Mouse (Mus musculus): ENCODE measurements at regions not wholly inside any gene's neighbourhood (a gene's known extent, or its start where the extent isn't known, plus 50 kb on each side); places are given as distances from the start of the nearest gene placed in this dataset.

DNA sequence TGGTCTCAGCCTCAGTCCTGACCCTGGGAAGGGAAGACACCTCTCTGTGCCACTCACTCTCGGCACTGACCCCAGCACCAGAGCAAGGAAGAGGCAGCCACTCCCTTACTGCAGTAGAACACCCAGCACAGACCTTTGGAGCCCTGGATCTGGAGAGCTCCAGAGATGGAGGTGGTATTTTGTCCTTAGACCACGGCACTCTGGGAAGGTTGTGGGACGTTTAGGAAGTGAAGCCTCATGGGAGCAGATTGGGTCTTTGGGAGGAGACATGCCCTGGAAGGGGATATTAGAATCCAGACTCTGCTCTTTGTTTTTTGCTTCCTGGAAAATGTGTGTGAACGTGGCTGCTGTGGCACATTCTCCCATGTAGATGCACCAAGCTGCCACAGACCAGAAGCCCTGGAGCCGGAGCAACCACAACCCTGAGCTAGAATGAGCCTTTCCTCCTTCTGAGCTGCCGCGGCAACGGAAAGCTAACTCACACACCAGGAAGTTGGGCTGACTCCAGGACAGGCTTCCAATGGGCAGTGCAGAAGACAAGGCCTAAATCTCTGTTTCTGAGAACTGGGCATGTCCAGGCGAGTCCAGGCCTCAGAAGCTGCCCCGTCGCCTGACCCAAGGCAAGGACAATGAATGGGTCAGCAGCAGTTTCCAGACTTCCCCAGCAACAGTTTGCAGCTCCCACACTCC, 356.9 kb upstream of the Kcnab2 start:
- H3K4me3 ChIP-seq (ENCODE audit: low read depth, low read length): no peak overlapping the region
- 72% methylated on average over 11 of the region's 11 CpGs for WGBS

DNA sequence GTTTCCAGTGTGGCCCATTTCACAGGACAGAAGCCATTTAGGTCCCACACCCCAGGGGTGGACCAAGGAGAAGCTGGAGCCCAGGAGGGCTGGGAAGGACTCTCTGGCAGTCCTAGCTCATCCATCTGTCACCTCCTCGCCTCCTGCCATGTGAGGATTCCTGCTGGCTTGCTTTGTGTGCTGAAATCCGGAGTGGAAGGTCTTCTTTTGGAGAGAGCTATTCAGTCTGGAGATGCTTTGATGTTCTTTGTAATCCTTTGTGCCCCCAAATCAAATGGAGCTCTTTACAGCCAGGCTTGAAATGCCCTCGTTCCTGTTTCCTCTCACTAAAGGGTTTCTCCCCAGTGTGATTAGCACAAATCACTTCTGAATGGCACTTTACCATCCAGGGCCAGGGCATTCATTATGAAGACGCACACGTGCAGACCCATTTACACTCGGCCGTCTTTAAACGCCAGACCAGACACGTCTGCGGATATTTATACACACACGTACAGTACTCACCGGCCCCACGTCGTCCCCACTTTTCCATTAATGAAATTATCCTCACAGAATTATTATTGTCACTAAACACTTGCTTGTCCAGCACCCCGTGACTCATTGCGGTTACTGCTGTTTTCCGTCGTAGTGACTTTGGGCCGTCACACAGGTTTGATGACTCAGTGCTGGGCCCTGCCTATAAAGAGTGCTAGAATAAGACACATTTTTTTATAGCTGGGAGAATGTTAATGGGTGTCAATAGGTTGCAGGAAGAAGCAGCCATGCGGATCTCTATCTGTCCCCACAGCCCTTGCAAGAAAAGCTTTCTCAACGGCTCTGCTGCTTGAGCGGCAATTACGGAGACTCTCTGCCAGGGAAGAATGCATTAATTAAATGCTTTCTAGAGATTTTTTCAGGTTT, 356.0 kb upstream of the Kcnab2 start:
- H3K9ac ChIP-seq (ENCODE audit: low read depth, low read length): no peak overlapping the region
- no peaks in the 10 kb centered on the region for H3K4me1 ChIP-seq (replicated peaks; ENCODE audit: control insufficient read depth, insufficient read depth, low read length)
- DNase-seq (ENCODE audit: low spot score) (no peak), ATAC-seq (replicated peaks; ENCODE audit: low FRiP score) (no peak)
- no peaks in the 10 kb centered on the region for H3K36me3 ChIP-seq (ENCODE audit: control insufficient read depth, insufficient read depth, low read length)
- H3K9me3 ChIP-seq (ENCODE audit: control insufficient read depth, low read length): peaks cover 10% of the 10 kb centered on the region
- WGBS: 71% methylated on average over 23 of the region's 23 CpGs
- no peak overlapping the region for H3K27ac ChIP-seq (ENCODE audit: low read depth, low read length)
- no peaks in the 10 kb centered on the region for H3K27me3 ChIP-seq (replicated peaks; ENCODE audit: control insufficient read depth, insufficient read depth, low read length)
- no peak overlapping the region for H3K4me3 ChIP-seq (ENCODE audit: low read depth, low read length)
- no peak overlapping the region for H3K4me2 ChIP-seq

More for the DNA sequence above, 356.9 kb upstream of the Kcnab2 start:
- Histone ChIP-seq H3K4me1 (replicated peaks; ENCODE audit: control insufficient read depth, insufficient read depth, low read length) (no peaks in the 10 kb centered on the region), H3K27me3 (replicated peaks; ENCODE audit: control insufficient read depth, insufficient read depth, low read length) (no peaks in the 10 kb centered on the region), H3K4me2 (no peak overlapping the region), H3K9me3 (ENCODE audit: control insufficient read depth, low read length) (peaks cover 10% of the 10 kb centered on the region), H3K27ac (ENCODE audit: low read depth, low read length) (no peak overlapping the region), H3K36me3 (ENCODE audit: control insufficient read depth, insufficient read depth, low read length) (no peaks in the 10 kb centered on the region), H3K9ac (ENCODE audit: low read depth, low read length) (no peak overlapping the region)
- ATAC-seq (replicated peaks; ENCODE audit: low FRiP score): no peak
- DNase-seq (ENCODE audit: low spot score): no peak

DNA sequence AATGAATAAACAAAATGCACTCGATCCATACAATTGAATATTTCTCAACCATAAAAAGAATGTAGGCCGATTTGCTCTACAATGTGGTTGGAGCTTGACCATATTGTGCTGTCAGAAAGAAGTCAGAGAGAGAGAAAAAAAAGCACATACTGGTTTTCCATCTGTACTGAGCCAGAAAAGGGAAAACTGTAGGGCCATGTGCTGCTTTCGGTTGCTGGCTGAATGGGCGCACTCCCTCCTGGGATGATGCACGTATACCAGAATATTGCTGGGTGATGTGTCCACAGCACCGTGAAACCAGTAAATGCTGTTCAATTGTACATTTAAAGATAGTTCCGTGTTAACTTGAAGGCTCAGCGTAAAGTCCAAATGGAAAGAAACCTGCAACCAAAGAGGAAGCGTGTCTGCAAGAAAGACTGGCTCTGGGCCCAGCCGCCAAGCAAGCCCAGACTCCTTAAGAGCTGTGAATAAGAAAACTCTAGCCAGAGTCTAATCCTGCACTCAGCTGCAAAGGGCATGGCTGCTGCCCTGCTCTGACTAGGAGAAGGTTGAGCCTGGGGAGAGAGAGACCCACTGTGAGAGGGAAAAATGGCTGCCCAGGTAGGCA, 355.2 kb upstream of the Kcnab2 start:
- WGBS: 87% methylated on average over 10 of the region's 10 CpGs
- H3K4me3 ChIP-seq (ENCODE audit: low read depth, low read length): no peak overlapping the region
- H3K9me3 ChIP-seq (ENCODE audit: control insufficient read depth, low read length): peaks cover 17% of the 10 kb centered on the region
- H3K27ac ChIP-seq (ENCODE audit: low read depth, low read length): no peak overlapping the region
- H3K9ac ChIP-seq (ENCODE audit: low read depth, low read length): no peak overlapping the region
- H3K4me1 ChIP-seq (replicated peaks; ENCODE audit: control insufficient read depth, insufficient read depth, low read length): no peaks in the 10 kb centered on the region
- DNase-seq (ENCODE audit: low spot score) (no peak), ATAC-seq (replicated peaks; ENCODE audit: low FRiP score) (no peak)
- H3K36me3 ChIP-seq (ENCODE audit: control insufficient read depth, insufficient read depth, low read length): no peaks in the 10 kb centered on the region
- no peak overlapping the region for H3K4me2 ChIP-seq
- H3K27me3 ChIP-seq (replicated peaks; ENCODE audit: control insufficient read depth, insufficient read depth, low read length): no peaks in the 10 kb centered on the region

DNA sequence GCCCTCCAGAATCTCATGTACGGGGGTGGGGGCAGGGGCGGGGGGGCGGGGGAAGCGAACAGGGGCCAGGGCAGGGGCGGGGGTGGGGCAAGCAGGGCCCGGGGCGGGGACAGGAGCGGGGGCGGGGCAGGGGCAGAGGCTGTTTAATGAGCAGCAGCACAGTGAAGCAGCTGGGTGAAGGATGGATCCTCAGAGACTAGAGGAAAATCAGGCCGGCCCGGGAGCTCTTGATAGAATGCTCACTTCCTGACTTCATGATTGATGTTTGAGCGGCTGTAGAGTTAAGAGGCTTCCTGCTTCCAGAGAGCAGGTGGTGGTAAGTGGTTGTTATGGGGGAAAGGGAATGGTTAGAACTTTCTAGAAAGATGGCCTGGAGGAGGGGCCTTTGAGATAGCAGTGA, 347.5 kb upstream of the Kcnab2 start:
- H3K9ac ChIP-seq (ENCODE audit: low read depth, low read length): no peak overlapping the region
- H3K27me3 ChIP-seq (replicated peaks; ENCODE audit: control insufficient read depth, insufficient read depth, low read length): no peaks in the 10 kb centered on the region
- no peak for DNase-seq (ENCODE audit: low spot score)
- peaks cover 9% of the 10 kb centered on the region for H3K9me3 ChIP-seq (ENCODE audit: control insufficient read depth, low read length)
- H3K4me2 ChIP-seq: no peak overlapping the region
- WGBS: 20% methylated on average over 10 of the region's 12 CpGs
- no peak overlapping the region for H3K27ac ChIP-seq (ENCODE audit: low read depth, low read length)
- H3K4me3 ChIP-seq (ENCODE audit: low read depth, low read length): no peak overlapping the region
- H3K36me3 ChIP-seq (ENCODE audit: control insufficient read depth, insufficient read depth, low read length): no peaks in the 10 kb centered on the region
- ATAC-seq (replicated peaks; ENCODE audit: low FRiP score): no peak
- no peaks in the 10 kb centered on the region for H3K4me1 ChIP-seq (replicated peaks; ENCODE audit: control insufficient read depth, insufficient read depth, low read length)

DNA sequence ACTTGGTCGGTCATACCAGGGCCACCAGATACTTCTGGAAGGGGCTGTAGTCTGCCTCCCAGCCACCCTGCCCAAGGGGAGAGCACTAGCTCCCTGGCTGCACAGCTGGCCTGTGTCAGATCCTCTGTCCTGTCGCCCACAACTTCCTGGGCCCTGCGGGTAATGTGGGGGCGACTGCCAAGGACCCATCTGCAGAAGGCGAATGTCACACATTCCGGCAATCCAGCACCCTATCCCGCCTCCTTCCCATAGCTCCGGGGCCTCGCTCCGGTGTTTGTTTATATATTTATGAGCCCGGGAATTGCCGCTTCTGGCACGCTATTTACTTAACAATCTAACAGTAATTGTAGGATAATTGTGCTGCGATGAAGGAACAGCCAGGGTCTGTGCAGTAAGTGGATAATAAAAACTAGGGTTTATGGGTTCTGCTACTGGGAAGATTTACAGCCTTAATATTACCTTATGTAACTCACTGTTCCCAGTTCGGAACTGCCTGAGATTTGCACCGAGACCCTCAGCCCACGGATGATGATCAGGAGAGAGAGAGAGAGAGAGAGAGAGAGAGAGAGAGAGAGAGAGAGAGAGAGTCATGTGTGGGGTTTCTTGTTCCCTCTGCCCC, 338.6 kb upstream of the Kcnab2 start:
- H3K36me3 ChIP-seq (ENCODE audit: control insufficient read depth, insufficient read depth, low read length): no peaks in the 10 kb centered on the region
- no peaks in the 10 kb centered on the region for H3K4me1 ChIP-seq (replicated peaks; ENCODE audit: control insufficient read depth, insufficient read depth, low read length)
- 74% methylated on average over 17 of the region's 17 CpGs for WGBS
- H3K27me3 ChIP-seq (replicated peaks; ENCODE audit: control insufficient read depth, insufficient read depth, low read length): no peaks in the 10 kb centered on the region
- no peak overlapping the region for H3K27ac ChIP-seq (ENCODE audit: low read depth, low read length)
- ATAC-seq (replicated peaks; ENCODE audit: low FRiP score) (no peak), DNase-seq (ENCODE audit: low spot score) (no peak)
- H3K9me3 ChIP-seq (ENCODE audit: control insufficient read depth, low read length): no peaks in the 10 kb centered on the region
- H3K4me2 ChIP-seq: no peak overlapping the region
- no peak overlapping the region for H3K4me3 ChIP-seq (ENCODE audit: low read depth, low read length)
- H3K9ac ChIP-seq (ENCODE audit: low read depth, low read length): no peak overlapping the region

DNA sequence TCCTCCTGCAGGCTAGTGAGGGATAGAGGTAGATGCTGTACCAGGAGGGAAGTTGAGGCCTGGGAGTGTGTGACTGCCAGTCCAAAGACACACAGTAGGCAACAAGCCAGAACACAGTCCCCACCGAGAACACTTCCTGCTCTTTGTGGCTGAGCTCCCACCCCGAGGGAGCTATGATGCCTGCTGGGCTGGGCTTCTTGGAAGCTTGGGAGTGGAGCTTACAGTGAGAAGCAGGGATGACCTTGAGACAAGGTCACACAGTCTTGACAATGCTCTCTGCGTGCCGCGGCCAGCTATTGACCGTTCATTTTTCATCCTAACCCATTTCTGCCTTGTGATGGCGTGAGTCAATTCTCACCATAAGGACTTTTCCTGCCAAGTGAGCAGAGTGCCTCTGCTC, 328.9 kb upstream of the Kcnab2 start:
- Histone ChIP-seq H3K36me3 (ENCODE audit: control insufficient read depth, insufficient read depth, low read length) (no peaks in the 10 kb centered on the region), H3K9ac (ENCODE audit: low read depth, low read length) (no peak overlapping the region), H3K27me3 (replicated peaks; ENCODE audit: control insufficient read depth, insufficient read depth, low read length) (no peaks in the 10 kb centered on the region), H3K4me1 (replicated peaks; ENCODE audit: control insufficient read depth, insufficient read depth, low read length) (no peaks in the 10 kb centered on the region), H3K9me3 (ENCODE audit: control insufficient read depth, low read length) (no peaks in the 10 kb centered on the region; the same call in 1 of the 2 replicates), H3K27ac (ENCODE audit: low read depth, low read length) (no peak overlapping the region), H3K4me3 (ENCODE audit: low read depth, low read length) (no peak overlapping the region), H3K4me2 (no peak overlapping the region)
- ATAC-seq (replicated peaks; ENCODE audit: low FRiP score) (no peak), DNase-seq (ENCODE audit: low spot score) (no peak)
- 81% methylated on average over 7 of the region's 7 CpGs for WGBS

DNA sequence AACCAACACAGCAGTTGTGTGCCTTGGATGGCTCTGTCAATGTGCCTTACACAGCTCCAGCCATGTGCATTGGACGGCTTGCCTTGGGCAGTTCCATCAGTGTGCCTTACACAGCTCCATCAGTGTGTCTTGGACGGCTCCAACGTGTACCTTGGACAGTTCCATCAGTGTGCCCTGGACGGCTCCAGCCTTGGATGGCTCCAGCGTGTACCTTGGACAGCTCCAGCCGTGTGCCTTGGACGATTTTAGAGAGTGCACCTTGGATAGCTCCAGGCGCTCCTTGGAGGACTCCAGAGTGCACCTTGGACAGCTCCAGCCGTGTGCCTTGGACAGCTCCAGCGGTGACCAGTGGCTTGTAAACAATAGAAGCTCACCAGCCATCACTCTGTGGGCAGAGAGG, 321.7 kb upstream of the Kcnab2 start:
- no peak overlapping the region for H3K4me2 ChIP-seq
- no peaks in the 10 kb centered on the region for H3K36me3 ChIP-seq (ENCODE audit: control insufficient read depth, insufficient read depth, low read length)
- no peaks in the 10 kb centered on the region; the same call in 1 of the 2 replicates for H3K9me3 ChIP-seq (ENCODE audit: control insufficient read depth, low read length)
- H3K4me1 ChIP-seq (replicated peaks; ENCODE audit: control insufficient read depth, insufficient read depth, low read length): no peaks in the 10 kb centered on the region
- H3K9ac ChIP-seq (ENCODE audit: low read depth, low read length): no peak overlapping the region
- ATAC-seq (replicated peaks; ENCODE audit: low FRiP score) (0 out of 2 replicates have a peak, but pooled peaks have one; percentile 51), DNase-seq (ENCODE audit: low spot score) (peak; percentile 55)
- 20% methylated on average over 10 of the region's 10 CpGs for WGBS
- no peak overlapping the region for H3K4me3 ChIP-seq (ENCODE audit: low read depth, low read length)
- H3K27ac ChIP-seq (ENCODE audit: low read depth, low read length): no peak overlapping the region
- no peaks in the 10 kb centered on the region for H3K27me3 ChIP-seq (replicated peaks; ENCODE audit: control insufficient read depth, insufficient read depth, low read length)

DNA sequence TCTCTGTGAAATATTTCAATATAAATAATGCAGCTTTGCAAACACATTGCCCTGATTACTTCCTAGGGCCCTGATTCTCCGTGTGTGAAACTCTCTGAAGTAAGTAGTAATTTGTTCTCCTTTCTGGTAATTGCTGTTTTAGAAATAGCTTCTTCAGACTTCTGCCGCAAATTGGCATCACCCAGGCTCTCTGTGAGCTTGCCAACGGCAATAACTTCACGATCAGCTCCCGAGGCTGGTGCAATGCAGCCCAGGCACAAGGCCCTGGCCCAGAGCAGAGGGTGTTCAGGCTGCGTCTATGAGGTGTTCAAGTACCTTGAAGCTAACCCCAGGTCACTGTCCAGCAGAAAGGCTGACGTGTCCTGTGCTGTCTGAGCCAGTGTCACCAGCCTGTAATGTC, 310.8 kb upstream of the Kcnab2 start:
- Histone ChIP-seq H3K27me3 (replicated peaks; ENCODE audit: control insufficient read depth, insufficient read depth, low read length) (no peaks in the 10 kb centered on the region), H3K36me3 (ENCODE audit: control insufficient read depth, insufficient read depth, low read length) (no peaks in the 10 kb centered on the region), H3K4me2 (no peak overlapping the region), H3K9me3 (ENCODE audit: control insufficient read depth, low read length) (no peaks in the 10 kb centered on the region; the same call in 1 of the 2 replicates), H3K4me3 (ENCODE audit: low read depth, low read length) (no peak overlapping the region), H3K9ac (ENCODE audit: low read depth, low read length) (no peak overlapping the region), H3K4me1 (replicated peaks; ENCODE audit: control insufficient read depth, insufficient read depth, low read length) (no peaks in the 10 kb centered on the region), H3K27ac (ENCODE audit: low read depth, low read length) (no peak overlapping the region)
- 80% methylated on average over 7 of the region's 7 CpGs for WGBS
- no peak for DNase-seq (ENCODE audit: low spot score)
- ATAC-seq (replicated peaks; ENCODE audit: low FRiP score): no peak
